Mouse (Mus musculus): ENCODE data around the gene Prkn.

GRCm38 (mm10) chr17:12061381-12061780, 1221.2 kb downstream of the Prkn start:
- no peak for TF ChIP-seq CTCF (IDR thresholded peaks at IDR 0.05)
- no peak for TF ChIP-seq POLR2A (IDR thresholded peaks at IDR 0.05; ENCODE audit: insufficient read depth, low read depth, low read length)
- no peak for TF ChIP-seq EP300 (IDR thresholded peaks at IDR 0.05; ENCODE audit: insufficient read depth, low read depth, low read length)
